11 mouse cellular contexts compared by ENCODE assay signal in genomic region chr10:105652475-105652874, GRCm38 (mm10).
DNase-seq lines count a peak whose midpoint lies in the region.
"Had no signal": no experiment of that assay in that cellular context is flagged by ENCODE, and none has a peak within 500 bp of the region (broad histone marks: within the 10 kb centered on the region; RNA-seq: fewer than 3 reads in every experiment).

No protein-coding gene starts in this region.

- DNase-seq in brain, adult 2 months (ENCODE audit: low read depth, low spot score), result peak; percentile 82
- peak; percentile 48 for DNase-seq in cerebellum, adult 11-12 months
- DNase-seq in cerebellum, adult 9-10 months, result peak; percentile 72
- DNase-seq in cerebellum, postnatal 25 days, result peak; percentile 33 to 55
- DNase-seq in layer of hippocampus, postnatal 36 days, result no peak
- no peak for DNase-seq in gastrocnemius, postnatal 25 days
- DNase-seq in heart, adult 9 months (ENCODE audit: low spot score in 2 of 2), result no peak
- DNase-seq: adrenal gland, postnatal 14 days; embryo, embryonic 11 days; heart, adult 2 months; kidney, adult 2 months had no signal

Comparison
In these comparisons a context has a peak if more than half of its experiments do, and no peak if none do; other contexts are left out.
1. DNase-seq: peak in brain, adult 2 months (single experiment), cerebellum, adult 11-12 months (single experiment), cerebellum, adult 9-10 months (single experiment) and cerebellum, postnatal 25 days (2 of 2); none in layer of hippocampus, postnatal 36 days (0 of 2), gastrocnemius, postnatal 25 days (single experiment) and heart, adult 9 months (0 of 2).